Mouse (Mus musculus) lung, postnatal 0 days (tissue): Measurements from ENCODE around the gene Flii.

ENCODE experiments used
- CTCF ChIP-seq: IDR thresholded peaks from 2 replicates; pipeline ENCODE4 v1.5.1; 2016; ENCODE audit warnings: antibody characterized with exemption, mild to moderate bottlenecking
- EP300 ChIP-seq: IDR thresholded peaks from 2 replicates; pipeline ENCODE4 v1.6.1; 2016; ENCODE audit warnings: antibody characterized with exemption, mild to moderate bottlenecking, control low read depth

GRCm38 (mm10) chr11:60755570-60755969, 28.5 kb upstream of the Flii start:
- no peak for TF ChIP-seq EP300
- TF ChIP-seq CTCF: no peak
